Mouse (Mus musculus) ES-CJ7 (cell line): ENCODE data around the gene Bbip1.
A peak's percentile ranks its signal among the peaks of the same experiment; 100 is the strongest.
"Not testable (repeated sequence)": the region's sequence is repeated elsewhere in the genome, so short reads cannot be mapped to it uniquely, and the experiment has no call there.

Experiments used
- DNase-seq: peaks from one replicate; pipeline ENCODE4 v3.0.0; 2011; ENCODE audit warnings: low read depth, low spot score

Gene Bbip1

DNA sequence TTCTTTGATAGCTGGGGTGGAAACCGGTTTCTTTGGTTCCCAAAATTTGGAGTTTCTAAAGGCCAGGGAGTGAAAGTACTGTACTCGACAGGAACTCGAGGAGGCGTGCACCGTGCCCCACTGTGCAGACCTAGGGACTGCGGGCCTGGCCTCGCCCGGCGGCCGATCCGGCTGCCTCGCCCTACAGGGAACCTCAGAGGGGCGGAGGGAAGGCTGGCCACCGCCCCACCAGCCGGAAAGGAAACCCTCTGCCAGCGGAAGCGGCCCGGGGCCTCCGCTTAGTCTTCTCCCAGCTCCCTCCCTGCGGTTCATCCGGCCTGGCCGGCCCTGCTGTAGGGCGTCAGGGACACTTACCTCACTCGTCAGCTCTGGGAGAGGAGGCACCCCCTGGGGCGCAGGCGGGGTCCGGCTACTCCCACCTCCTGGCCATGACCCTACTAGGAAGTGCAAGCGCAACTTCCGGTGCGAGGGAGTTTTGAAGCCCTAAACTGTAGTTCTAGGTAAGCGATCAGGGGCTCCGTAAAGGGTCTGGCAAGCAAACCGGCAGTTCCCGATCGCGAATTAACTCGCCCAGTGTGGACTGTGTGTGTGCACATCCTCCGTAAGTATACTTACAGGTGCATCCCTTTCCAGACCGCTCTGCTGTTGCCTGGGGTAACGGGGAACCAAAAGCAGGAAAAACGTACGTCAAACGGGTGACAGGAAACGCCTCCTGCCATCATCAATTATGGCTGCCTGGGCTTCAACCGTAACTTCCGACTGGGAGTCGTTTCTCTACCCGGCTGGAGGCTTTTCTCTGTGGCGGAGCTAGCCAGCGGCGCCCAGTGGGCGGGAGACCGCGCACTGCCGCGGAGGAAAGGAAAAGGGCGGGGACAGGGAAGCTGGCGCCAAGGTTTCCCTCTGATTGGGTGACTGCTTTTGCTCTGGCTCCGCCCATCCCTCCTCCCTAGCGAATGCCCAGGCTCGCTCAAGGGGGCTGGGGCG is at the start of gene Bbip1, which contains the start of gene Shoc2:
TSS of gene Bbip1 (minus strand) at position 826 of the 984 bp plus-strand sequence.
TSS of gene Shoc2 (plus strand) at position 505 of the 984 bp plus-strand sequence.
- peak; percentile 99 for DNase-seq

DNA sequence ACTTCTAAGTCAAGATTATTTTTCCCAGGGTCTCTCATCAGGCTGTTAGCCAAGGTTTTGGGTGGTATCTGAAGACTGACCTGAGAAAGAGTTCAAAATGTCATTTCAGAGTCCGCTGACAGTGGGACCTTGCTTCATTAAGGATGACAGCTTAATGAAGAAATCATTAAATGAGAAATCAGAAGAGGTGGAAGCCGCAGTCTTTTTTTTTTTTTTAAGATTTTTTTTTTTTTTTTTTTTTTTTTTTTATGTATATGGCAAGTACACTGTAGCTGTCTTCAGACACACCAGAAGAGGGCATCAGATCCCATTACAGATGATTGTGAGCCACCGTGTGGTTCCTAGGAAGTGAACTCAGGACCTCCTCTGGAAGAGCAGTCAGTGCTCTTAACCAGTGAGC is 49.4 kb upstream of the Bbip1 start:
- DNase-seq: no peak

GRCm38 (mm10) chr19:53990538-53990937 is 46.1 kb upstream of the Bbip1 start:
- DNase-seq: no peak

DNA sequence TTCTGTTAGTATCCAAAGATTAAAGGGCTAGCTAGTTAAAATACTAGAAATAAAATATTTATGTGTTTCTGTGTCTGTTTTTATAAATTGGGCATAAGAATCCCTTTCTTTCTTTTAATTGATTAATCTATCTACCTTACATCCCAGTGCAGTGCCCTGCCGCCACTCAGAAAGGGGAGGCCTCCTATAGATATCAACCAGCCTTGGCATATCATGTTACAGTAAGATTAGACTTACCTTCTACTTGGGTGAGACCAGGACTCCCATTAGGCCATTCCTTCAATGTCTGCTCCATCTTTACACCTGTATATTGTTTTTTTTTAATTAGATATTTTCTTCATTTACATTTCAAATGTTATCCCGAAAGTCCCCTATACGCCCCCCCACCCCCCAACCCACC is 40.2 kb upstream of the Bbip1 start:
- no peak for DNase-seq

GRCm38 (mm10) chr19:53983336-53983735 is 38.9 kb upstream of the Bbip1 start:
- DNase-seq: no peak

GRCm38 (mm10) chr19:53982041-53982440 is 37.6 kb upstream of the Bbip1 start:
- no peak for DNase-seq

GRCm38 (mm10) chr19:53973656-53974055 is 29.2 kb upstream of the Bbip1 start:
- no peak for DNase-seq

DNA sequence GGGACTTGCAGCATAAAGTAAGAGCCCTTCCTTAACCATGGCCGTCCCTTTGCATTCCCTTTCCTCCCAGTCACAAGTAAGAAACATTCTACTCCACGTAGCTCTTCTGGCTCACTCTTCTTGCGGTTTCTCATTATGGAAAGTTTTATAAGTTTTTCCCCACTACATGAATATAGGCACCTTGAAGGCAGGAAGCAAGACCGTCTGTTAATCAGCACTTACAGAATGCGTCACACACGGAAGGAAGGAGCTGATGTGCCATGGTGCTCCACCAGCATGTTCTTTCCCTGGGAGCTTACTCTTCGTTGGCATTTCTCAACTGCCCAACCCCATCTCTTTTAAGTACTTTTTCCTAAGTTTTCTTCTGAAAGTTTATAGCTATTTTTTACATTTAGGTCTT is 27.5 kb upstream of the Bbip1 start:
- DNase-seq: no peak

- no peak for DNase-seq
These were observed 24.8 kb upstream of the Bbip1 start for GRCm38 (mm10) chr19:53969226-53969625.

- no peak for DNase-seq
These were observed 20.6 kb upstream of the Bbip1 start for GRCm38 (mm10) chr19:53964910-53965633.

- DNase-seq: not testable (repeated sequence)
These were observed 19.9 kb upstream of the Bbip1 start for GRCm38 (mm10) chr19:53964347-53964746.

GRCm38 (mm10) chr19:53962511-53962910 is 18.1 kb upstream of the Bbip1 start:
- no peak for DNase-seq

DNA sequence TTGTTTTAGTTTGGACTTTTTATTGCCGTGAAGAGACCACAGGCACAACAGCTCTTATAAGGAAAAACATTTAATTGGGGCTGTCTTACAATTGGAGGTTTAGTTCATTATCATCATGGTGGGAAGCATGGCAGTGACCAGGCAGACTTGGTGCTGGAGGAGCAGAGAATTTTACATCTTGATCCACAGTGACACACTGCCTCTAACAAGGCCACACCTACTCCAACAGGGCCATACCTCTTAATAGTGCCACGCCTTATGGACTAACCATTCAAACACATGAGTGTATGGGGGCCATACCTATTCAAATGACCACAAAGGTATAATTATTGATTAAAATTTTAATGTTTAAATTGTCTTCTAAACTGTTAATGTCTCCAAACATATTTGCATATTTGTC is 13.1 kb upstream of the Bbip1 start:
- DNase-seq: no peak

- peak; percentile 82 for DNase-seq
These were observed 980 bp upstream of the Bbip1 start for GRCm38 (mm10) chr19:53945171-53946042.

- no peak for DNase-seq
These were observed 351 bp upstream of the Bbip1 start for GRCm38 (mm10) chr19:53944786-53945169.

GRCm38 (mm10) chr19:53942342-53942741 is 2.1 kb downstream of the Bbip1 start:
- DNase-seq: no peak

DNA sequence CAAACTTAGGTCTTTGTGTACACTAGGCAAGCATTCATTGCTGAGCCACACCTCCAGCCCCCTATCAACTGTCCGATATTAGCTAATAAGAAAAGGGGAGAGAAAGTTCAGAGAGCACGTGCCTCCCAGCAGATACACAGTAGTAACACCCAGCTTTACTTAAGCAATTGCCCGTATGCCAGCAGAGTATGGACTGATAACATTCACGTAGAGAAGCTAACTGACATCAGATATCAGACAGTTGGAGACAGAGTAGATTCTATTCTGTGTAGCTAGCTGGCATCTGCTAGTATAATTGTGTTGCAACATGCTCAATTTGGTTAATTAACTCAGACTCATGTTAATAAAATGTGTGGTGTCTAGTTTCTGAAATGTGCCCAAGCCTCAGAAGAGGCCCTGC is 3.3 kb downstream of the Bbip1 start:
- no peak for DNase-seq

- no peak for DNase-seq
These were observed 5.0 kb downstream of the Bbip1 start for GRCm38 (mm10) chr19:53939467-53939866.

DNA sequence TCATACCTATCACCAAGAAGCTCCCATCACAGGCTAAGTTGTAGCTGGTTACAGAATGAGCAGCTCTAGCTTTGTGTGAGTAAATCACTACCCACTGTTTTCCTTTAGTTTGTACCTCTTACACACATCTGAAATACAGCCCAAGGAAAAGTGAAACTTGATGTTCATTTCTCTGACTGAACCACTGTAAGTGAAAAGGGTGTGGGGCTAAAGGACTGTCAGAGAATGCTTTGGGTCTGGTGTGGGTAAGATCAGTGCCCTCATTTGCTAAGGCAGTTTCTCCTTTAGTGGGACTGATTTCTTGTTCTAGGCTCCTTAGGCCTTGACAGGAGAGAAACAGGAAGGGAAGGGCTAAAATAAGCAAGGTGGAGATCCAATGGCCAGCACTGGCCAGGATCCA is 10.4 kb downstream of the Bbip1 start:
- no peak for DNase-seq

DNA sequence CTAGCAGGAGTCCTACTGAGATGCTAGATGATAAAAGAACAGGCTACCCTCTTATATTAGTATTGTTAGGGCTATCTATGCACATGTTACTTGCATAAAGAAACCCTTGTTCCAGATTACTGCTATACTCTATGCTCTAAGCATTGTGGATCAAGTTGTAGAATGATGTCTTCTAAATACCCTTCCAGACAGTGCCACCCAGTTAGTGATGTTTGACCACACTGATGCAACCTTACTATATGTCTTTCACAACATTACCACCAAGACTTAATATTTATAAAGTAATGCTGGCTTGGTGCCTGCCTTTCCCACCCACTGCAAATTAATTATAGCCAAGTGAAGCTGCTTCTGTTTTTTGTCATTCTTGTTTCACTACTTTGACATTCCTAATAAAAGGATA is 11.4 kb downstream of the Bbip1 start:
- DNase-seq: no peak

DNA sequence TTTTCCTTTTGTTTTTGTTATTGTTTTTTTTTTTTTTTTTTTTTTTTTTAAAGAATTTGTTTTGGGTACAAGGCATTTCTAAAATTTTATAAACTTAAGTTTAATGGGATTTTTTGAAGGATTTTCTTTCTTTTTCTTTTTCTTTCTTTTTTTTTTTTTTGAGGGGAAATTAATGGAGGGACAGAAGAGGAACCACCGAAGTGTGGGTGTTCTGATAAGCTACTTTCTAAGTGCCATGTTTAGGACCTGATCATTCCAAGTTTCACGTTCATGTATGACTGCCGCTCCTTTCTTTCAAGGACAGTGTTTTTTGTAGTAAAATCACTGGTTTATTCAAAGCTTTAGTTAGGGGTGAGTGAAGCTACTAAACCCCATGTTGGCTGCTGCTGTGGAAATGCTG is 15.2 kb downstream of the Bbip1 start:
- no peak for DNase-seq

DNA sequence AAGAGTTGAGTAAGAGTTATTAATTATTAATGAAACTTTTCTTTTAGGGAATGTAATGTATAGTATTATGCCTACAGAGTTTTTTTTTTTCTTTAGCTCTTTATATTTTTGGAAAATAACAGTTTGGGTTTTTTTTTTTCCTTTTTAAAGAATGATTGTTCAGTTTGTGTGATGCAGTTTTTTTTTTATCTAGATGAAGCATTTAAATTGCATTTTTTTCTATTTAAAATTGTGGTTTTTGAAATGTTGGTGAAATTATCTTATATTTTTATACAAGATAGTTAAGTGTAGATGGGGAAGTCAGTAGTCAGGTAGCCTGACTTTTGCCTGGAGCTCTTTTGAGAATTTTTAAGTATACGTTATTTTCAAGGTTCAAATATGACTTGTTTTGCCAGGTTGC is 17.7 kb downstream of the Bbip1 start:
- DNase-seq: no peak
